Mouse (Mus musculus) lung, postnatal 25 days (tissue): ENCODE results near the gene Hoxd8.

Experiments
- DNase-seq: peaks from one replicate; pipeline ENCODE4 v3.0.0; 2022; ENCODE audit warnings: low spot score

Gene Hoxd8

GRCm38 (mm10) chr2:74704393-74704998 lies at the start of gene Hoxd8:
TSS of gene Hoxd8 (plus strand) at chr2:74704615.
- no peak for DNase-seq

DNA sequence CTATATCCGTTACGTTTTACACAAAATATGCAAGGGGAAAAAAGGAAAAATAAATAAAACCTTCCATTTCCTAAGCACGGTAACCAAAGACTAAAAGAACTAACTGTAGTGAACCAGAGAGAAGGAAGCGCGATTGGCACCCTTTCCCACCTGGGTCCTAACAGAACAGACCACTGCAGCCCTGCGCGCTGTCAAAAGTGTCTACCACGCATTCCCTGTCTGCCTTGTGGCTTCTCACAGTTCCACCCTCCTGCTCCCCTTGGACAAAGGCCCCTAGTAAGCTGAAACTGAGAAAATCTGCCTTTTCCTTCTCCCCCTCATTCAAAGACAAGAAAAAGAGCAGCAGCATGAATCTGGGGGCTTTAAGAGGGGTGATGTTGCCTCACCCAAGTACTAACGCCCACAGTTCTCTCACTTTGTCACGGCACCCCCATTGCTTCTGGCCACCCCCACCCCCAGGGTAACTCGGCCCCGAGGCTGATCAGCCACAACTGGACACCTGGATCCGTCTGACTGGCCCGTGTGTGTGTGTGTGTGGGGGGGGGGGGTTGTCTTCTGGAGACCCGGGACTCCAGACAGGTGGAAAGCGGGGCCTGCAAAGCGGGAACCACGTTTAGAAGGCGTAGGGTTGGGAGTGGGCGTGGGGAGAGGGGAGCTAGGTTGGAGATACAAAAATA lies 49.5 kb upstream of the Hoxd8 start:
- no peak for DNase-seq

- DNase-seq = peak; percentile 14
Observed at GRCm38 (mm10) chr2:74655420-74655781, 49.0 kb upstream of the Hoxd8 start.

GRCm38 (mm10) chr2:74655821-74656631 lies 48.4 kb upstream of the Hoxd8 start:
- no peak for DNase-seq

GRCm38 (mm10) chr2:74656632-74657021 lies 47.8 kb upstream of the Hoxd8 start:
- DNase-seq = no peak

- no peak for DNase-seq
Observed at GRCm38 (mm10) chr2:74657251-74658023, 47.0 kb upstream of the Hoxd8 start.

- DNase-seq = no peak
Observed at GRCm38 (mm10) chr2:74658024-74658666, 46.3 kb upstream of the Hoxd8 start.

GRCm38 (mm10) chr2:74658667-74659371 lies 45.6 kb upstream of the Hoxd8 start:
- no peak for DNase-seq

- no peak for DNase-seq
Observed at GRCm38 (mm10) chr2:74659507-74660005, 44.9 kb upstream of the Hoxd8 start, which contains the start of gene Evx2. TSS of gene Evx2 (minus strand) at chr2:74659557.

- no peak for DNase-seq
Observed at GRCm38 (mm10) chr2:74660421-74661375, 43.7 kb upstream of the Hoxd8 start.

DNA sequence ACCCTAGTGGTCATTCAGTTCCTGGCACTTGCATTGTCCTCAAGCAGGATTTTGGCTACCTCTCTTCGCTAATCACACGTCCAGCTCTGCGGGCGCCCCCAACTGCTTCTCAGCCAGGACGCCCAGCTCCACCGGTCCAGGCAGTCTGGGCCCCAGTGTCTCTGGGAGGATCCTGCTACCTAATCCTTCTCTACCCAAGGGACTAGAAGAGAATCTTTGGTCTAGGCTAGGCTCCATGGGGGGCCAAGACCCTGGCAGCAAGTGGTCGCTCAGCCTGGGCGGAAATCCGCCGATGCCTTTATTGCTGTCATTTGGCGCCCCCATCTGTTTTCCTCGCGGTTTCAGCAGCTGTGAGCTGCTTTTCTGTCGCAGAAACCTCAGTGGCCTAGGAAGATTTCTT lies 42.7 kb upstream of the Hoxd8 start:
- no peak for DNase-seq

- peak; percentile 27 for DNase-seq
Observed at GRCm38 (mm10) chr2:74663291-74663925, 41.0 kb upstream of the Hoxd8 start.

DNA sequence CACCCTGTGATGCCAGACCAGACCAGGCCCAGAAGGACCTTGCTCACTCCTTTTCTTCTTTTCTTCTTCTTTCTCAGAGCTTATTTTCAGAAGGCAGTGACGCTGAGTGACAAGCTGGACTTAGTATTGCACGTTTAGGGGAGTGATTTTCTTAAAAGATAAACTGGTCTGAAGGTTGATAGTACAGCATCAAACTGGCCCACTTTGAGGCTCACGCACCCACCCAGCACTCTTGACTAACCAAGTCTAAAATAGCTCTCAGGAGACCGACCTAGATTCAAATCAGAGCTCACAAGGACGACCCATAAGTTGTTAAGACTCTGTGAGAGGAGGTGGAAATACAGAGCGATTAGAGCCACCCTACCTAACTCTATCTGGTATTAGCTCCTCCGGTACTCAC lies 38.0 kb upstream of the Hoxd8 start:
- no peak for DNase-seq

DNA sequence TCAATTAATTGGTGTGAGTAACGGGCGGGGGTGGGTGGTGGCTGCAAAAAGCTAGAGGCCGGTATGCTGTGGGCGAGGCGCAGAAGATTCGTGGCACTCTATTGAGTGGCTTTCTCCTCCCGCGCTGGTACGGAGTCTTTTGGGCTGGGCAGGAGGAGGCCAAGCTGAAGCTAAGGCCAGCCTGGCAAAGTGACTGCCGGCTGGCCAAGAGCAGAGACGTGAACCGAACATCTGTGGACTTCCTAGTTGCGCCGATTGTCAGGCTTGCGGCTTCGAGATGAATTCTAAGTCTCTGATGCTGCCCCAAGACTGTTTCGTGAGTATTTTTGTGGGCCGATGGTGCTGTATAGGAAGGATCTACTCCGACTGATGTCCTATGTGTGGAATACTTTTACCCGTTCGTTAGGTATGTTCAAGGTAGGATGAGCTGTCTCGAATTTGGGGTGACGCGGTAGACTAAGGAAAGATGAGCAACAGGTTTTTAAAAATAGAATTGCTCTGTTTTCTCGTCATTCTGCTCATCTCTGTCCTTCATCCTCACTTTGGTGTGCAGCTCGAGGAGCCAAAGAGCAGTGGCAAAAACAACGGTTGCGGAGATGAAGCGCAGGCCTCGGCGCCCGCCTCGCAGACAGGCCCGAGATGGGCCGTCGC lies 37.1 kb upstream of the Hoxd8 start:
- no peak for DNase-seq

GRCm38 (mm10) chr2:74667842-74668357 lies 36.5 kb upstream of the Hoxd8 start, which contains the start of gene Hoxd13:
TSS of gene Hoxd13 (plus strand) at chr2:74668310.
- DNase-seq = no peak

- no peak for DNase-seq
Observed at GRCm38 (mm10) chr2:74668370-74669229, 35.8 kb upstream of the Hoxd8 start.

DNA sequence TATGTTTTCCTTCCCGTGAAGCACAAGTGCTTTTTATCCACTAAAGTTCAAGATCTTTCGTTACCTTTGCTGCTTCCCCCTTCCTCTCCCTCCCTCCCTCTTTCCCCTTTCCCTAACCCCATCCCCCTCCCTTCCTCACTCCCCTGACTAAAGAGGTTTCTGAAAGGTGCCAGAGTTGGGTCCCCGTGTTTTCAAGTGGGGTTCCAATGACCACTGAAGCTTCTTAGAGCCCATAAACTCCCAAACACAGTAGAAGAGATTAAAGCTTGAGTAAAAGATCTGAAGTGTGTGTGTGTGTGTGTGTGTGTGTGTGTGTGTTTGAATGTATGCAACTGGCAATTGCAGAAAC lies 35.2 kb upstream of the Hoxd8 start:
- DNase-seq = no peak
